8 mouse cellular contexts compared by ENCODE assay signal in the genomic region with DNA sequence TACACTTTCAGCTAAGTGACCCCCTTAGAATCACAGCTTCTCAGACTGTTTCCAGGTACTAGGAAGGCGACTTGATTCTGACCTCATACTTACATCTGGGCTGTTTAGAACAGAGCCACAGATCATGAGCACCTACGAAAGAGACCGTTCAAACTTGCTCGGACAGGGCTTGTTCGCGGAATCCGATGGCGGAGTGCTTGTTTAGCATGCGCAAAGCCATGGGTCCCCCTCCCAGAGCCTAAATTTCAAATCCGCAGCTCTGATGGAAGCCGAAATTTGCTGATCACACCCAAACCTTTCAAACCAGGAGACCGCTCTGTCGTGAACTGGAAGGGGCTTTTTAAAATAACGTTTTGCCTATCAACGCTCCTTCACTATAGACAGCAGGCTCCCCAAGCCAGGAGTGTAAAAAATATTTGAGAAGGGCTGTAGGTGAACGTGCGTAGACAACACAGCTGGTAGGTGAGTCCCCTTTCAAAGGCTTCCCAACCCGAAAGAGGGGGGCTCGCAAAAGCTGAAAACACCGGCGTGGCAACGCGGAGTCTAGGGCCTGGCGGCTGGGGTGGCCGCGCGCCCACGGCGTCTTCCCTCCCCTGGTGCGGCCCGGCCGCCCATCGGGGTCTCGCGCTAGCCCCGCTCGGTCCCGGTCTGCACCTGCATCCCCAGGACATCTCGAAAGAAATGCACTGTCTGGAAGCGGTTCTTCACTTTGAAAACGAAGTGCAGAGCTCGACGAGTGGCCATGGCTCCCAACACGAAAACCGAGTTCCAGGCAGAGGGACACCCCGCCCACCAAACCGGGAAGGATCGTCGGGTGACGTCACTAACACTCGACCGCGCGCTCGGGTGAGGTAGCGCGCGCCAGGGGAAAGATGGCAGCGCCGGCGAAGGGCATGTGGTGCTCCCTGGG. TPM values are rescaled to one million over a fixed set of nuclear protein-coding genes. Genes with fewer than 3 reads are reported as not detected.
DNase-seq lines count a peak whose midpoint lies in the region; ATAC-seq lines count a peak whose summit lies in the region.

A gene (plus strand): TSS at position 815 of the 910 bp plus-strand sequence.
A gene (minus strand): TSS at position 825 of the 910 bp plus-strand sequence.

- peaks cover 18% of the 10 kb centered on the region for H3K4me1 ChIP-seq in hindbrain, embryonic 12.5 days

- no peaks in the 10 kb centered on the region for H3K9me3 ChIP-seq in hindbrain, embryonic 12.5 days (replicated peaks)

- H3K4me2 ChIP-seq in hindbrain, embryonic 12.5 days (replicated peaks): peak within 1 kb of the TSS; percentile 82

- H3K36me3 ChIP-seq in hindbrain, embryonic 12.5 days: peaks cover 22% of the 10 kb centered on the region

- H3K27me3 ChIP-seq in hindbrain, embryonic 12.5 days: no peaks in the 10 kb centered on the region

- WGBS in hindbrain, embryonic 12.5 days: under 1% methylated on average over 61 of the region's 61 CpGs

- H3K27ac ChIP-seq in hindbrain, embryonic 12.5 days: peak within 1 kb of the TSS; percentile 79

- peak; percentile 90 for DNase-seq in MN1 (ENCODE audit: low spot score)
- peak; percentile 91 for DNase-seq in cerebellum, adult 9-10 months
- peak; percentile 84 to 95 for DNase-seq in frontal cortex, adult 2 months (ENCODE audit: extremely low spot score in 1 of 2, low spot score in 1 of 2)
- peak; percentile 91 to 93 for DNase-seq in layer of hippocampus, postnatal 14 days (ENCODE audit: low spot score in 2 of 2)
- peak; percentile 94 for DNase-seq in lung, postnatal 14 days
- DNase-seq in retina, adult 2 months (ENCODE audit: low read depth, low spot score): peak; percentile 79
- DNase-seq in thymus, postnatal 36 days: peak; percentile 86 to 87

- H3K4me3 ChIP-seq in hindbrain, embryonic 12.5 days: peak within 1 kb of the TSS; percentile 64

- peak within 1 kb of the TSS; percentile 84 for H3K9ac ChIP-seq in hindbrain, embryonic 12.5 days

- peak; percentile 88 for ATAC-seq in hindbrain, embryonic 12.5 days (ENCODE audit: low FRiP score)

RNA-seq across cellular contexts. Expression of the first gene that starts in this region (rescaled TPM):
- 14.5 and 16.7 TPM in 2 replicates for polyA plus RNA-seq in frontal cortex, adult 2 months (2012; rRNA removed)
- 15.4 and 18.0 TPM in 2 replicates for polyA plus RNA-seq in hindbrain, embryonic 12.5 days (2016; fragmentation: Nextera tagmentation; extraction: Ambion mirVana)
- total RNA-seq in layer of hippocampus, postnatal 14 days (2021): 10 to 100 TPM; 15.7 to 15.8 TPM

RNA-seq across cellular contexts. Expression of the second gene that starts in this region (rescaled TPM):
- 48.6 and 53.1 TPM in 2 replicates for polyA plus RNA-seq in frontal cortex, adult 2 months (2012; rRNA removed)
- polyA plus RNA-seq in hindbrain, embryonic 12.5 days (2016; fragmentation: Nextera tagmentation; extraction: Ambion mirVana): 109 and 118 TPM in 2 replicates
- 10 to 100 TPM; 47.8 to 50.4 TPM for total RNA-seq in layer of hippocampus, postnatal 14 days (2021)

Comparison
In these comparisons a context has a peak if more than half of its experiments do, and no peak if none do; other contexts are left out.
1. Peak in every context shown above with its lines: DNase-seq, ATAC-seq, H3K4me3 ChIP-seq and H3K27ac ChIP-seq.